Mouse (Mus musculus) bone marrow, adult 2 months (tissue): ENCODE data around the gene Ldlrad1.

Experiments used
- CTCF ChIP-seq: fragments of 200-500 bp; IDR thresholded peaks from 2 replicates; pipeline ENCODE4 v1.5.1; 2011; ENCODE audit warnings: low read length, control low read depth; ENCODE audit not compliant: control insufficient read depth, insufficient read depth
- POLR2A ChIP-seq: fragments of 200-500 bp; IDR thresholded peaks from 2 replicates; pipeline ENCODE4 v1.6.1; 2011; ENCODE audit warnings: low read depth, mild to moderate bottlenecking, control low read depth, low read length, borderline replicate concordance; ENCODE audit not compliant: control insufficient read depth

GRCm38 (mm10) chr4:107248061-107248460, 39.1 kb downstream of the Ldlrad1 start:
- no peak for TF ChIP-seq CTCF
- no peak for TF ChIP-seq POLR2A
